Mouse (Mus musculus) heart, embryonic 12.5 days (tissue): ENCODE results near the gene Zfp652. TPM values are rescaled to one million over a fixed set of nuclear protein-coding genes. Genes with fewer than 3 reads are reported as not detected.
A peak's percentile ranks its signal among the peaks of the same experiment; 100 is the strongest.
"Not testable (repeated sequence)": the region's sequence is repeated elsewhere in the genome, so short reads cannot be mapped to it uniquely, and the experiment has no call there.

Source experiments
- ATAC-seq: fragments of 200-750 bp; cut with Nextera tagmentation; 2 replicates; pipeline ENCODE4 v1.8.0; 2017; ENCODE audit warnings: moderate TSS enrichment, moderate library complexity; ENCODE audit not compliant: insufficient number of reproducible peaks, low FRiP score
- H3K27ac ChIP-seq: fragments of 300-500 bp; sonication (generic); 2 replicates; pipeline ENCODE4 v1.5.1; 2016; ENCODE audit warnings: mild to moderate bottlenecking, moderate library complexity; ENCODE audit not compliant: poor library complexity, severe bottlenecking
- H3K27me3 ChIP-seq: fragments of 300-500 bp; sonication (generic); replicated peaks from 2 replicates; pipeline ENCODE4 v1.6.1; 2016; ENCODE audit warnings: mild to moderate bottlenecking, moderate library complexity
- H3K36me3 ChIP-seq: fragments of 300-500 bp; sonication (generic); 2 replicates; pipeline ENCODE4 v1.6.1; 2016; ENCODE audit warnings: mild to moderate bottlenecking, moderate library complexity
- H3K4me1 ChIP-seq: fragments of 300-500 bp; sonication (generic); replicated peaks from 2 replicates; pipeline ENCODE4 v1.6.1; 2016; ENCODE audit warnings: mild to moderate bottlenecking
- H3K4me2 ChIP-seq: fragments of 300-500 bp; sonication (generic); 2 replicates; pipeline ENCODE4 v1.6.1; 2016; ENCODE audit warnings: mild to moderate bottlenecking, moderate library complexity
- H3K4me3 ChIP-seq: fragments of 300-500 bp; sonication (generic); 2 replicates; pipeline ENCODE4 v1.5.1; 2016; ENCODE audit warnings: mild to moderate bottlenecking
- H3K9ac ChIP-seq: fragments of 300-500 bp; sonication (generic); 2 replicates; pipeline ENCODE4 v1.6.1; 2016; ENCODE audit warnings: mild to moderate bottlenecking, moderate library complexity
- H3K9me3 ChIP-seq: fragments of 300-500 bp; sonication (generic); replicated peaks from 2 replicates; pipeline ENCODE4 v1.6.1; 2016; ENCODE audit warnings: mild to moderate bottlenecking, moderate library complexity
- WGBS: fragments of 180-500 bp; shearing (Covaris S2); methylation state at CpG from one replicate; pipeline ENCODE4 v1.1.7; 2016; 5-methylcytosine and 5-hydroxymethylcytosine counted together
- polyA plus RNA-seq: library from polyadenylated mRNA; unstranded; fragments of >200 nt; fragmentation: Nextera tagmentation; extraction: Ambion mirVana; gene quantifications from 2 replicates; pipeline ENCODE4 v1.2.1, GENCODE M21; 2016

Zfp652 gene
- polyA plus RNA-seq = 12.8 and 14.3 TPM in 2 replicates

DNA sequence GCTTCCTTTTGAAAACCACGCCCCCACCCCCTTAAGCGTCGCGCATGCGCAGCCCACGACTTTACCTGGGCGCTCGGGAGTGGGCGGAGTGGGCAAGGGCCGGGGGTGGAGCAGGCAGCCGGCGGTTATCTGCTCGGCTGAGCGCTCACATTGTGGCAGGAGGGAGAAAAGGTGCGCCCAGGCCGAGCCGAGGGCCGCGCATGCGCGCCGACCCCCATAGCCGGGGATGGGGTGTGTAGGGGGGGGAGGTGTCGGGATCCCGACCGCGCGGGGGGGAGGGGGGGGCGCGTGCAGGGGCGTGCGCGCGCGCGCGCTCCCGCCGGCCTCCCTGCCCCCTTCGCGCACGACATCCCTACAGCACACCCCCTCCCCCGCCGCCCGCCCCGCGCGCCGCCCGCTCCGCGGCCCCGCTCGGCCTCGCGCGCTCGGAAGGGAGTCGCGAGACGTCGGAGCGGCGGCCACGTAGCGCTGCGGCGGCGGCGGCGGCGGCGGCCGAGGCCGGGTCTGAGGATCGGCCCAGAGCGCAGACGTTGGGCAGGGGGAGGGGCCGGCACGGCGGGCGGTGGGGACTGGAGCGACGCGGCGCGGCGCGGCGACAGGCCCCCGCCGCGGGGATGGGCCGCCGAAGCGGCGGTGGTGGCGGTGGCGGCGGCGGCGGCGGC, at the start of gene Zfp652:
Gene Zfp652, plus strand, starts transcription at position 111 of the 662 bp plus-strand sequence.
- Histone ChIP-seq H3K4me2 (peak within 1 kb of the TSS; percentile 93), H3K9me3 (no peaks in the 10 kb centered on the region), H3K36me3 (no peaks in the 10 kb centered on the region), H3K27ac (peak within 1 kb of the TSS; percentile 94), H3K4me1 (peaks cover 26% of the 10 kb centered on the region), H3K27me3 (no peaks in the 10 kb centered on the region), H3K9ac (peak within 1 kb of the TSS; percentile 99), H3K4me3 (peak within 1 kb of the TSS; percentile 90)
- 2% methylated on average over 76 of the region's 103 CpGs for WGBS
- peak; percentile 90 for ATAC-seq

DNA sequence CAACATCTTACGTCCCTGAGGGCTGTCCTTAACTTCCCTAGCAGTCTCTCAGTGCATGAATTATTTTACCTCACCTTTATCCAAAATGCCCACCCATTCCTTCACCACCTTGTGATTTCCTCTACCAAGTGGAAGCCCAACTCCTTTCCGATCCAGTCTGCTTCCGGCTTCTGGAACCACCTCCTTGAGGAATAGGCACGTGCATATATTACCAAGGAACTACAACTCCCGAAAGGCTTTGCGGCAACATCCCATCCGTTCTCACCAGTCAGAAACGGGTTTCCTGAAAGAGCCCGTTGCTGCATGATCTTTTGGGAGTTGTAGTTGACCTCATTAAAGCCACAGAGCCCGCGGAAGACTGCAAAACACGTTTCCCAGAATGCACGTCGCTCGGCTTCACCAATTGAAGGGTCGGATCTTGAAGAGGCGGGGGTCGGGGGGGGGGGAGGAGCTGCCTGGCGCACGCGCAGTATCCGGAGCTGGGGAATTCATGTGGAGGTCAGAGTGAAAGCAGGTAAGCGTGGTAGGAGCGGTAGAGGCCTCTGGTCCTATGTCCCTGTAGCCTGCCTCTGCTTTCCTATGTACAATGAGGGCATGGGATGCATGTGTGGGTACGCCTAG, 45.8 kb upstream of the Zfp652 start, which contains the start of gene Phb:
Gene Phb, plus strand, starts transcription at position 429 of the 621 bp plus-strand sequence.
- no peaks in the 10 kb centered on the region for H3K9me3 ChIP-seq
- H3K27ac ChIP-seq = peak within 1 kb of the TSS; percentile 80
- peaks cover 36% of the 10 kb centered on the region for H3K36me3 ChIP-seq
- WGBS = 1% methylated on average over 25 of the region's 25 CpGs
- H3K4me2 ChIP-seq = peak within 1 kb of the TSS; percentile 85
- H3K4me3 ChIP-seq = peak within 1 kb of the TSS; percentile 79
- no peaks in the 10 kb centered on the region for H3K27me3 ChIP-seq
- ATAC-seq = peak; percentile 93
- H3K9ac ChIP-seq = peak within 1 kb of the TSS; percentile 81
- H3K4me1 ChIP-seq = peaks cover 14% of the 10 kb centered on the region

DNA sequence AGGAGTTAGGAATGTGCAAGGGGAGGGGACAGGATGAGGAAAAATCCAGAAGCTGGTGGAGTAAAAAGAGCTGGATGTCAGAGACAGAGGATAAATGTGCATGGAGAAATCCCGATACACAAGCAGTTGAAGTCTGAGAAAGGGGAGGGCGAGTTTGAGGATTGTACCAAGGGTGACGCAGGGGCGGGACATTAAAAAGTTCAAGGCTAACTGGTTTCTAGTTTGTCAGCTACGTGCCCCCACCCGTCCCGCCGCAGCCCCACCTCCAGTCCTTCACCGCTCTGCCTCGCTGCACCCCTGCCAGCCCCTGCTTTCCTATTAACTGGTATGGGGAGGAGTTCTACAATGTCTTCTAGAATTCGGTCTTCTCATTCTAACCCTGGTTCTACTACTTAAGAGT, 45.3 kb upstream of the Zfp652 start:
- peaks cover 41% of the 10 kb centered on the region for H3K36me3 ChIP-seq
- no peaks in the 10 kb centered on the region for H3K9me3 ChIP-seq
- peak overlapping the region; percentile 85 for H3K4me2 ChIP-seq
- peak overlapping the region; percentile 81 for H3K9ac ChIP-seq
- H3K4me1 ChIP-seq = peaks cover 14% of the 10 kb centered on the region
- peak overlapping the region; percentile 80 for H3K27ac ChIP-seq
- H3K27me3 ChIP-seq = no peaks in the 10 kb centered on the region
- H3K4me3 ChIP-seq = peak overlapping the region; percentile 79
- WGBS = 3% methylated on average over 11 of the region's 11 CpGs
- peak; percentile 30; the same call in 1 of the 2 replicates for ATAC-seq

DNA sequence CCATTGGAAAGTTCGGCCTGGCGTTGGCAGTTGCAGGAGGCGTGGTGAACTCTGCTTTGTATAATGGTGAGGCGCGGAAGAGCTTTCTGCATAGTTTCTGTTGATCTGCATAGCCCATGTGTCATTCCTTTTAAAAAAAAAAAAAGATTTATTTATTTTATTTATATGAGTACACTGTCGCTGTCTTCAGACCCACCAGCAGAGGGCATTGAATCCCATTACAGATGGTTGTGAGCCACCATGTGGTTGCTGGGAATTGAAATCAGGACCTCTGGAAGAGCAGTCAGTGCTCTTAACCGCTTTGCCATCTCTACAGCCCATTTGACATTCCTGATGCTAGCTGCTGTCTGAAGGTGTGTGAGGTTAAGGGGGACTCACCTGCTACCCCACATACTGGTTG, 44.4 kb upstream of the Zfp652 start:
- not testable (repeated sequence) for H3K27ac ChIP-seq, H3K9me3 ChIP-seq, H3K27me3 ChIP-seq, H3K4me3 ChIP-seq, H3K9ac ChIP-seq, ATAC-seq
- WGBS = 88% methylated on average over 7 of the region's 7 CpGs
- Histone ChIP-seq H3K36me3 (peaks cover 48% of the 10 kb centered on the region), H3K4me1 (peaks cover 14% of the 10 kb centered on the region), H3K4me2 (peak overlapping the region; percentile 85)

DNA sequence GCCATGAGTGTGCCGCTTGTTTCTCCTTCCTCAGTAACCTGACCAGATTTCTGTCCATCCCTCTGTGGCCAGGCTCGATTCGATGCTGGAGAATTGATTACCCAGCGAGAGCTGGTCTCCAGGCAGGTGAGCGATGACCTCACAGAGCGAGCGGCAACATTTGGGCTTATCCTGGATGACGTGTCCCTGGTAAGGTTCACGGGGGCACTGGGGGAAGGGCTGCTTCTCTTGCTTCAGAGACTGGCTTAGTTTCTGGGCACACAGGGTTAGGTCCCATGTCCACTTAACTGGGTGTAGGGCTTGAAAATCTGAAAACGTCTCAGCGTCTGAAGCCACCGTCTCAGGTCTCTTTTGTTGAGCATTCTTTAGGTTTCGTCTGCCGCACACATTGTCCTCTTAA, 37.0 kb upstream of the Zfp652 start:
- Histone ChIP-seq H3K27ac (no peak overlapping the region), H3K4me1 (peaks cover 15% of the 10 kb centered on the region), H3K4me3 (no peak overlapping the region), H3K9ac (no peak overlapping the region), H3K9me3 (no peaks in the 10 kb centered on the region), H3K36me3 (peaks cover 93% of the 10 kb centered on the region), H3K27me3 (no peaks in the 10 kb centered on the region), H3K4me2 (no peak overlapping the region)
- ATAC-seq = no peak
- 88% methylated on average over 14 of the region's 14 CpGs for WGBS

GRCm38 (mm10) chr11:95676307-95676706, 36.2 kb upstream of the Zfp652 start:
- H3K9ac ChIP-seq = no peak overlapping the region
- no peaks in the 10 kb centered on the region for H3K9me3 ChIP-seq
- no peak overlapping the region for H3K27ac ChIP-seq
- WGBS = 25% methylated on average over 6 of the region's 6 CpGs
- no peak overlapping the region for H3K4me3 ChIP-seq
- ATAC-seq = no peak
- peaks cover 13% of the 10 kb centered on the region for H3K4me1 ChIP-seq
- no peaks in the 10 kb centered on the region for H3K27me3 ChIP-seq
- peaks cover 92% of the 10 kb centered on the region for H3K36me3 ChIP-seq
- H3K4me2 ChIP-seq = no peak overlapping the region

- WGBS = 89% methylated on average over 14 of the region's 14 CpGs
- peaks cover 79% of the 10 kb centered on the region for H3K36me3 ChIP-seq
These were observed 34.4 kb upstream of the Zfp652 start for GRCm38 (mm10) chr11:95677925-95678701.

DNA sequence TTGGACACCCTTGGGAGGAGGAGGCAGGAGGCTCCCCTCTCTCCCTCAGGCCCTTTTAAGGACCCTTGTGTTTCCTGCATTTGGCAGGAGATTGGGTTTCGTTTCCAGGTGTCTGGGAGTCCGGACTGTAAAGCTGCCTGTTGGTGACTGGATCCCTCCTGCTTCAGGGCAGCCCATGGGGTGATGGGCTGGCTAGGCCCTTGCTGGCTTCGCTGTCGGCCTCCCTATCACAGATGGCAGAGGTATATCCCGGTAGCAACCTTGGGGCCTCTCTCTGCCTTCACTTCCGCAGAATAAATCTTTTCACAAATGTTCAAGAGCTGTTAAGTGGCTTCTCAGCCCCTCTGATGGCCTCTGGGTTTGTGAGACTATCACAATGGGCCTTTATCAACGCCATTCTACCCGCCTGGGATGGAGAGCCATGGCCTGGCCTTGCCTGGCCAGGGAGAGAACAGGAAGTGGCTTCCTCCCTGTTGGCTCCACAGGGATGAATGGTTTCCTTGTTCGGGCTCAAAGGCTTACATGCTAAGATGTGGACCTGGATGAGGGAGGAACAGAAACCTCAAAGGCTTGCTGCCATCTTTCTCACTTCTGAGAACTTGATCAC, 30.4 kb upstream of the Zfp652 start:
- no peaks in the 10 kb centered on the region for H3K27me3 ChIP-seq

More at GRCm38 (mm10) chr11:95677925-95678701, 34.4 kb upstream of the Zfp652 start:
- Histone ChIP-seq H3K9me3 (no peaks in the 10 kb centered on the region), H3K4me3 (no peak overlapping the region), H3K4me2 (no peak overlapping the region), H3K27me3 (no peaks in the 10 kb centered on the region), H3K27ac (no peak overlapping the region), H3K4me1 (peaks cover 24% of the 10 kb centered on the region), H3K9ac (no peak overlapping the region)
- no peak for ATAC-seq

GRCm38 (mm10) chr11:95682946-95683345, 29.5 kb upstream of the Zfp652 start:
- no peak overlapping the region for H3K9ac ChIP-seq
- H3K27me3 ChIP-seq = no peaks in the 10 kb centered on the region
- WGBS = 91% methylated on average over 3 of the region's 3 CpGs
- ATAC-seq = no peak
- H3K27ac ChIP-seq = no peak overlapping the region
- H3K36me3 ChIP-seq = peaks cover 33% of the 10 kb centered on the region
- peaks cover 14% of the 10 kb centered on the region for H3K4me1 ChIP-seq
- H3K4me3 ChIP-seq = no peak overlapping the region
- no peaks in the 10 kb centered on the region for H3K9me3 ChIP-seq
- H3K4me2 ChIP-seq = no peak overlapping the region

More for the DNA sequence above, 30.4 kb upstream of the Zfp652 start:
- Histone ChIP-seq H3K4me3 (no peak overlapping the region), H3K4me1 (peaks cover 14% of the 10 kb centered on the region), H3K27ac (peak overlapping the region; percentile 15; the same call in 1 of the 2 replicates), H3K9me3 (no peaks in the 10 kb centered on the region), H3K36me3 (peaks cover 42% of the 10 kb centered on the region), H3K9ac (no peak overlapping the region), H3K4me2 (no peak overlapping the region)
- ATAC-seq = no peak
- WGBS = 38% methylated on average over 9 of the region's 9 CpGs

- Histone ChIP-seq H3K27ac (no peak overlapping the region), H3K9me3 (no peaks in the 10 kb centered on the region), H3K4me3 (no peak overlapping the region), H3K4me1 (peaks cover 30% of the 10 kb centered on the region), H3K27me3 (no peaks in the 10 kb centered on the region), H3K36me3 (peaks cover 6% of the 10 kb centered on the region), H3K9ac (no peak overlapping the region), H3K4me2 (no peak overlapping the region)
- ATAC-seq = no peak
- WGBS = 2% methylated on average over 4 of the region's 4 CpGs
These were observed 26.4 kb upstream of the Zfp652 start for GRCm38 (mm10) chr11:95686031-95686430.
